Mouse (Mus musculus) kidney, embryonic 16.5 days (tissue): ENCODE data around the gene Smad3. TPM values are rescaled to one million over a fixed set of nuclear protein-coding genes. Genes with fewer than 3 reads are reported as not detected.
A peak's percentile ranks its signal among the peaks of the same experiment; 100 is the strongest.

Experiments used
- ATAC-seq: fragments of 200-750 bp; cut with Nextera tagmentation; 2 replicates; pipeline ENCODE4 v1.8.0; 2017; ENCODE audit warnings: moderate TSS enrichment; ENCODE audit not compliant: low FRiP score, low TSS enrichment
- H3K27ac ChIP-seq: fragments of 300-500 bp; sonication (generic); 2 replicates; pipeline ENCODE4 v1.5.1; 2014; ENCODE audit warnings: low read length
- H3K27me3 ChIP-seq: fragments of 300-500 bp; sonication (generic); 2 replicates; pipeline ENCODE4 v1.6.1; 2014; ENCODE audit warnings: low read length, control low read depth, mixed read lengths; ENCODE audit not compliant: insufficient read depth
- H3K36me3 ChIP-seq: fragments of 300-500 bp; sonication (generic); 2 replicates; pipeline ENCODE4 v1.6.1; 2014; ENCODE audit warnings: low read length, control low read depth, mixed read lengths; ENCODE audit not compliant: insufficient read depth
- H3K4me1 ChIP-seq: fragments of 300-500 bp; sonication (generic); 2 replicates; pipeline ENCODE4 v1.6.1; 2014; ENCODE audit warnings: low read length, control low read depth, mixed read lengths; ENCODE audit not compliant: insufficient read depth
- H3K4me2 ChIP-seq: fragments of 300-500 bp; sonication (generic); replicated peaks from 2 replicates; pipeline ENCODE4 v1.6.1; 2014; ENCODE audit warnings: low read depth, low read length
- H3K4me3 ChIP-seq: fragments of 300-500 bp; sonication (generic); 2 replicates; pipeline ENCODE4 v1.5.1; 2014; ENCODE audit warnings: mild to moderate bottlenecking, low read length
- H3K9ac ChIP-seq: fragments of 300-500 bp; sonication (generic); replicated peaks from 2 replicates; pipeline ENCODE4 v1.6.1; 2014; ENCODE audit warnings: low read length
- H3K9me3 ChIP-seq: fragments of 300-500 bp; sonication (generic); 2 replicates; pipeline ENCODE4 v1.6.1; 2016; ENCODE audit warnings: low read length, control low read depth
- WGBS: fragments of 180-500 bp; shearing (Covaris S2); extraction: QIAGEN DNeasy Blood & Tissue Kit; methylation state at CpG from one replicate; pipeline ENCODE4 v1.1.7; 2014; 5-methylcytosine and 5-hydroxymethylcytosine counted together
- polyA plus RNA-seq: library from polyadenylated mRNA; unstranded; fragments of >200 nt; fragmentation: Nextera tagmentation; extraction: Ambion mirVana; gene quantifications from 2 replicates; pipeline ENCODE4 v1.2.1, GENCODE M21; 2015

The Smad3 gene
- polyA plus RNA-seq, 1 experiment from 2014 or later, result 27.8 TPM

DNA sequence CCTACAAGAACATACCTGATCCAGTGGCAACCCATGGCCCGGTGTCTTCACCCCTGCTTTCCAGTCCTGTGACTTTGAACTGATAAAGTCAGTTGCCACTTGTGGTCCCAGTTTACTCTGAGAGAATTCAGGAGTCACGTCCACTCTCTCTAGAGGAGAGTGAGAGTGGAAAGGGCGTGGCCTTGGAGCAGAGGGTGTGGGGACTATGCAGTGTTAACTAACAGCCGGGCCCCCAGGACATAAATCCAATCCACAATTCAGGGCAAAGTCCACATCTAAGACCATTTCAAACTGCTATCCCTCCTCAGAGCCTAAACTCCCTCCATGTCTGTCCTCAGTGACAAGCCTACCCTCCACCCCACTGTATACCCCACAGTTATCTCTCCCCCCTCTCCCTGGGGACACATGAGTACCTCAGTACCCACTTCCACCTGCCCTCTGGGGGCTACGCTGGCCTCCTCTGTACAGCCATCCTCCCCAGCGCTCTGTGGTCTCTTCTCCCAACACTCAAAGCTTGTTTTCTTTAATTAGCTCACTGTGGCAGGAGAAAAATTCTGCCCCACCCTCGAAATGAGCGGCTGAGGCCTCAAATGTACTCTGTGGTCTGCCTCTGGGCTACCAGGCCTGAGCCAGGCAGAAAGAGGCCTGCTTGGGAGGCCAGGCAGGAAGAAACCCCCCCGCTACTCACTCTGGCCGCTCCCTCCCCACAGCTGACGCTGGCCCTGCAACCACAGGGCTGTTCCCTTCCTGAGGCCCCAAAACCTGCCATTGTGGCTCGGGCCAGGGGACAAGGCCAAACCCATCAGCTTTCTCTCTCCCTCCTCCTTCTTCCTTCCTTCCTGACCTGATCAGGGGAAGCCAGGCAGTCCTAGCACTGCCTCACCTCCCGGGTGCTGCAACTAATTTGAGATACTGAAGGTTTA, 31.4 kb downstream of the Smad3 start:
- Histone ChIP-seq H3K9me3 (no peaks in the 10 kb centered on the region), H3K36me3 (no peaks in the 10 kb centered on the region), H3K27ac (peak overlapping the region; percentile 87), H3K4me1 (peaks cover 69% of the 10 kb centered on the region), H3K4me3 (no peak overlapping the region), H3K4me2 (no peak overlapping the region), H3K9ac (peak overlapping the region; percentile 30), H3K27me3 (no peaks in the 10 kb centered on the region)
- WGBS, result 22% methylated on average over 13 of the region's 13 CpGs
- peak; percentile 70 for ATAC-seq

DNA sequence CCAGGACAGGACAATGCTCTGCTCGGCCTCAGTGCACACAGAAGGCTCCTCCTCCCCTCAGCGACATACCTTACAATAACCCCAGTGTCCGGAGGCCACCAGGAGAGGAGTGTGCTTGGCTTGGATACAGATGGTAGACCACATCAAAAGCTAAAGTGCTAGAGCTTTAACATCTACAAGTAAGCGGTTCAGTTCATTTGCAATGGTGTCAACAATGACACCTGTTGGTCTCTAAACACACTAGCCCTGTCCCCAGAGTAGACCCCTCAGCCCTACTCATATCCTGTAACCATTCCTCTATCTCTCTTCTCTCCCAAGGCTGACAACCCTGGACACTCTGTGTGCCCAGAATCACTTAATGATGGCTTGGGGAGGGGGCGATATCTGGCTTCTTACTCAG, 33.0 kb downstream of the Smad3 start:
- no peak overlapping the region for H3K27ac ChIP-seq
- no peak overlapping the region for H3K4me3 ChIP-seq
- peaks cover 77% of the 10 kb centered on the region for H3K4me1 ChIP-seq
- no peak overlapping the region for H3K9ac ChIP-seq
- H3K4me2 ChIP-seq, result no peak overlapping the region
- H3K27me3 ChIP-seq, result no peaks in the 10 kb centered on the region
- no peaks in the 10 kb centered on the region for H3K36me3 ChIP-seq
- H3K9me3 ChIP-seq, result no peaks in the 10 kb centered on the region
- 74% methylated on average over 5 of the region's 5 CpGs for WGBS
- ATAC-seq, result no peak

DNA sequence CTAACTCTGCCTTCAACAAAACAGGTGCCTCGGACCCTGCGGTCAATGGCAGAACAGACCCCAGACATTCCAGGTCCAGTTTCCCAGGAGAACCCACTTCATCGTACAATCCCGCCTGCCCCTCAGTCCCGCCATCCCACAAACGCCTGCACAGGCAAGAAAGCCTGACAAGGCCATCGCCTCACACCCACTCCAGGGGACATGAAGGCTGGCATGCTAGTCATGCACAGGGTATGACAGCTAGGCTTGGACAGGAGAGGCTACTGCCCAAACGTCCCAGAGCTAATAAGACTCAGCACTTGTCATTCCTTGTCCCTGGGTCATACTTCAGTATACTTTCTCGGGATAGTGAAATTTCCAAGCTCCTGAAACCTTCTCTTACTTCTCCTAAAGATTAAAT, 34.9 kb downstream of the Smad3 start:
- Histone ChIP-seq H3K4me1 (peaks cover 81% of the 10 kb centered on the region), H3K9ac (no peak overlapping the region), H3K4me2 (no peak overlapping the region), H3K36me3 (no peaks in the 10 kb centered on the region), H3K27ac (no peak overlapping the region), H3K4me3 (no peak overlapping the region), H3K27me3 (no peaks in the 10 kb centered on the region), H3K9me3 (no peaks in the 10 kb centered on the region)
- 83% methylated on average over 9 of the region's 9 CpGs for WGBS
- no peak for ATAC-seq

DNA sequence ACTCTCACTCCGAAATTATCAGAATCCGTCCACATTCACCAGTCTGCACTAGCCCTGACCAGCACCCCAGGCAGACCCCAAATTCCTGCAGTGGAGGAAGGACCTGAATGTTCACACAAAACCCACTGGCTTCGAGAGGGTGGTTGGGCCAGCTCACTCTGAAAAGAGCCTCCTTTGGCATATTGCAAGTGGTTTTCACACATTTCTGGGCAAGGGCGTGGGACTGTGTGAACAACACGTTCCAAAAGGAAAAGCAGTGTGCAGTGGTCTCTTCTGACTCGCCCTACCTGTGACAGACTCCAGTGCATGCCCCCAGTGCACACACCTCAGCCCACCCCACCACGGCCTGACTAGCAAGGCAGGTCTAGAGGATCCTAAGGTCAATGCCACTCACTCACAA, 35.4 kb downstream of the Smad3 start:
- 78% methylated on average over 7 of the region's 7 CpGs for WGBS
- Histone ChIP-seq H3K9ac (no peak overlapping the region), H3K4me2 (no peak overlapping the region), H3K27me3 (no peaks in the 10 kb centered on the region), H3K4me1 (peaks cover 80% of the 10 kb centered on the region), H3K4me3 (no peak overlapping the region), H3K9me3 (no peaks in the 10 kb centered on the region), H3K27ac (no peak overlapping the region), H3K36me3 (no peaks in the 10 kb centered on the region)
- ATAC-seq, result no peak

DNA sequence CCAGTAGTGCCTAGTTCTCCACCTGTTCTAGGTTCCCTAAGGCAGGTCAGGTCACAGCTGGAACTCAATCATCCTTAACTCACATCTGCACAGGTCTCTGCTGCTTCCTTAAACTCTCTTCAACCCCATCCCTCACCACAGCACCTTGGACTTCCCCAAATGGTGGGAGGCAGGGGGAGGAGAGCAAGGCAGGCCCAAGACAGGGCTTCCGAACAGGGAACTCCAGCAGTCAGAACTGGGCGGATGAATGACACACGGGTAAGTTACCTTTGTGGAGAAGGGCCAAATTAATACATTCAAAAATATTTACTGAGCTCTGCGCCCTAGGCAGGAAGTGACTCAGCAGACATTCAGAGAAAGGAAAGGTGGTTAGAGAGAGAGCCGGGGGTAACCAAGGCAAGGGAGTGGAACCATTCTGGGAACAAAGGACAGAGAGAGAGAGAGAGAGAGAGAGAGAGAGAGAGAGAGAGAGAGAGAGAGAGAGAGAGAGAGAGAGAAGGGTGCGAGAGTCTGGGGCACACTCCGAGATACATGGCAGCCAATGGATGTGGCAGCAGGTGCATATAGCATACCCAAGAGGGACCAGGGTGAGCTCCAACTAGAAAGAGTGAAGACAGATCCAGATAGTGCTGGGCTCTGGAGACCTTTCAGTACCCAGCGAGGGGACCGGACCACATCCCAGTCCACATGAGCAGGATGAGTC, 36.1 kb downstream of the Smad3 start:
- Histone ChIP-seq H3K9ac (no peak overlapping the region), H3K27me3 (no peaks in the 10 kb centered on the region), H3K36me3 (no peaks in the 10 kb centered on the region), H3K4me1 (peaks cover 80% of the 10 kb centered on the region), H3K4me3 (no peak overlapping the region), H3K27ac (peak overlapping the region; percentile 41), H3K4me2 (no peak overlapping the region), H3K9me3 (no peaks in the 10 kb centered on the region)
- no peak for ATAC-seq
- 68% methylated on average over 9 of the region's 9 CpGs for WGBS

DNA sequence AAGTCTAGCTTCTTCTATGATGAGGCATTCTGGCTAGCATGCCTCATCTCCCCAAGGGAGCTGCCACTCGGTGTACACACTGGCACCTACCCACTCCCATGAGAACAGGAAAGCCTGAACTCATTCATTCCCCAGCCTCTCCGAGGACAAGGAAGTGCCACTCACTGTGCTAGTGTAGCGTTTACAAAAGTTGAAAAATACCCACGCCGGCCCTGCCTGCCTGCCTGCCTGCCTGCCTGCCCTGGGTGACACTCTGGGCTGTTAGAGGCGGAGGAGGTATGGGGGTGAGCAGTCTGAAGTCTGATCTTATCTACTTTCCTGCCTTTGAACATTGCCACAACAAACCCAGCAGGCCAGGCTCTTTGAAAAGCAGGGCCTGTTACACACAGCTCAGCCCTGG, 37.1 kb downstream of the Smad3 start:
- peaks cover 80% of the 10 kb centered on the region for H3K4me1 ChIP-seq
- H3K9ac ChIP-seq, result no peak overlapping the region
- ATAC-seq, result no peak
- H3K4me2 ChIP-seq, result no peak overlapping the region
- no peak overlapping the region for H3K4me3 ChIP-seq
- H3K27ac ChIP-seq, result peak overlapping the region; percentile 41
- 34% methylated on average over 6 of the region's 6 CpGs for WGBS
- H3K9me3 ChIP-seq, result no peaks in the 10 kb centered on the region
- no peaks in the 10 kb centered on the region for H3K36me3 ChIP-seq
- H3K27me3 ChIP-seq, result no peaks in the 10 kb centered on the region

DNA sequence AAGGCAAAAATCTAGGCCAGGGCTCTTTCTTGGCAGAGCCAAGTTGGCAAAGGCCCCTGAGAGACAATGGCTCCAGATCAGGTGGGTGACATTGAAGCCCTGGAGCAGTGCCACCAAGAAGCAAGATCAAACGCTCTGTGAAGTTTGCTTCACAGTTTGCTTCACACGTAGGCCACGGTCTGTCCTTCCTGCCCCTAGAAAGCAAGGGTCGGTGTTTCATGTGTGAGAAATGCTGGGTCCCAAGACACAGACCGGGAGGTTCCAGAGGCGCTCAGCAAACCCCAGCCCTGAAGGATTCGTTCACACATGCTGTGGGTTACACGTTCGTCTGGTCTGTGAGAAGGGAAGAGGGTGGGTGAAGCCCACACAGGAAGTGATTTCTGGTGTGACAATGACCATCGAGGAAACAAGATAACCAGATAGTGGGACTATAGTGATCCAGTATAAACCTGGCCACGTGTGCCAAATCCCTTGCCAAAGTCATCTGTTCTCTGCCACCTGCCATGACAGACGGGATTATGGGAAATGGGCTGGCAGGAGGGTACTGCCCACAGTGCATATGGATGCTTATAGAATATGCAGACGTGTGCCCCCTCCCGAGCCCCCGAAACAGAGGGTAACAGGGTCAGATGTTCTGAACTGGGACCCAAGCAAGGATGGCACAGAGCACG, 37.9 kb downstream of the Smad3 start:
- Histone ChIP-seq H3K27me3 (no peaks in the 10 kb centered on the region), H3K4me3 (no peak overlapping the region), H3K4me1 (peaks cover 86% of the 10 kb centered on the region), H3K36me3 (no peaks in the 10 kb centered on the region), H3K9ac (no peak overlapping the region), H3K4me2 (no peak overlapping the region), H3K27ac (no peak overlapping the region), H3K9me3 (no peaks in the 10 kb centered on the region)
- ATAC-seq, result no peak
- 66% methylated on average over 16 of the region's 16 CpGs for whole genome bisulfite sequencing

DNA sequence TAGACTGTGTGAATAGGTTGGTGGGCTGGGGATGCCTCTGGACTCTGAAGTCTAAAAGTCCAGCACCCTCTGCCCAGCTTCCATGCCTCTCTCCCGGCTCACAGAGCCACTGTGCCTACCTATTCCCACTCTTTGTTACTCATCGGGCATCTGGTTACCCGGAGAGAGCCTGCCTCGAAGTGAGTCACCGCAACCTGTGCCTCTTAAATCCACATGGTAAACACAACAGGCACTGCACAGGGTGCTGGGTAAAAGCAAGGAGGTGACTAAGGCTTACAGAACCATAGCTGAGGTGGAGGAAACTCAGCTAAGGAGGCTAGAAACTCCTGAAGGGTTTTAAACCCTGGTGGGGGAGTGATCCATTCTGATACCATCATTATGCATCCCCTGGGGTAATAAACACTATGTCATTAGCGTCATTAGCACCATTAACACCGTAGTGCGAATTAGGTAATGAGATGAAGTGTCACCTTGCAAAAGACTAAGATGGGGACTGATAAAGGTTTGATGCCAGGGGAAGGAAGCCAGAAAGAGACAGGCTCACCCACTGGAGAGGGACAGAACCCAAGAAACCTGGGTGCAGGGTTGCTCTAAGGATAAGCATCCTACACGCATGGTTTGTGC, 38.9 kb downstream of the Smad3 start:
- H3K4me2 ChIP-seq, result no peak overlapping the region
- no peaks in the 10 kb centered on the region for H3K27me3 ChIP-seq
- H3K36me3 ChIP-seq, result no peaks in the 10 kb centered on the region
- no peaks in the 10 kb centered on the region for H3K9me3 ChIP-seq
- no peak overlapping the region for H3K9ac ChIP-seq
- no peak for ATAC-seq
- 52% methylated on average over 9 of the region's 9 CpGs for WGBS
- no peak overlapping the region for H3K27ac ChIP-seq
- H3K4me3 ChIP-seq, result no peak overlapping the region
- peaks cover 90% of the 10 kb centered on the region for H3K4me1 ChIP-seq

DNA sequence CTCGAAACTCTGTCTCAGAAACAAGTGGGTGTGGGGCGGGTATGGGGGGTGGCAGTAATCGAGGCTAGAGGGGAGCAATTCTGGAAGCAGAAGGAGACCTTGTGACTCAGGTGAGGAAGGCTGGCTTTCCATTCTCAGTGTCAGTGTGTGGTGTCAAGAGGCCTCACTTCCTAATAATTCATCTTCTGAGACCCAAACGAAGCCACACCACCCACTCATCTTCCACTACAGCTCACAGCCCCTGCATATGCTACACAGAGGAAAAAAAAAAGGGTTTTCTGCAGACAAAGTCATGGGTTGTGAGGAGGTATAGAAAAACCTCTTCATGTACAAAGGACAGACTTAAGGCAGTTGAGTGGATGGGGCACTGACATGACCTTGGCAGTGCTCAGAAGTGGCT, 39.6 kb downstream of the Smad3 start:
- Histone ChIP-seq H3K4me3 (no peak overlapping the region), H3K4me1 (peaks cover 89% of the 10 kb centered on the region), H3K4me2 (no peak overlapping the region), H3K27me3 (no peaks in the 10 kb centered on the region), H3K36me3 (no peaks in the 10 kb centered on the region), H3K27ac (no peak overlapping the region), H3K9ac (no peak overlapping the region), H3K9me3 (no peaks in the 10 kb centered on the region)
- 67% methylated on average over 4 of the region's 4 CpGs for WGBS
- no peak for ATAC-seq
